Mouse (Mus musculus): ENCODE results near the gene Tnfrsf11a. TPM values are rescaled to one million over a fixed set of nuclear protein-coding genes. Genes with fewer than 3 reads are reported as not detected.

Tnfrsf11a gene
- polyA plus RNA-seq, 1 experiment from 2014 or later, result 0.82 TPM

DNA sequence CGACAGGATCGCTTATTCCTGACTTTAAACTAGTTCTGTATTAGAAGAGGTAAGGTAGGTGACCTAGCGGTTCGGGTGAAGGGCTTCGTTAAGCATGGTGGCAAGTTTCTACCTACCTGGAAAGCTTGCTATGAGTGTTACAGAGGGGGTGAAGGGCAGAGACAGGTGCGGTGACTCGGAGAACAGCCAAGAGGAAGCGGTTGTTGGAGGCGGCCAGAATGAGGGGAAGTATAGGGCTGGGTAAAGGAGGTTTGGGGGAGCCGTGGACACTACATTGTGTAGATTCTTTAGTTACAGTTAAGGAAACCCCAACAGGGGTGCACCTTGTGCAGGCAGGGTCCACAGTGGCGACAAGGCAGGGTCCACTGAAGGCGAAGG, 450 bp upstream of the Tnfrsf11a start:
- H3K9ac ChIP-seq (replicated peaks; ENCODE audit: low read depth, low read length), result peak overlapping the region; percentile 63
- peak overlapping the region; percentile 92 for H3K4me2 ChIP-seq (ENCODE audit: low read depth, low read length)
- no peaks in the 10 kb centered on the region for H3K9me3 ChIP-seq (ENCODE audit: control insufficient read depth, low read length)
- H3K4me3 ChIP-seq (ENCODE audit: low read depth, low read length), result peak overlapping the region; percentile 57
- no peaks in the 10 kb centered on the region for H3K36me3 ChIP-seq (ENCODE audit: control insufficient read depth, insufficient read depth, low read length)
- ATAC-seq (ENCODE audit: low read depth), result no peak
- 0 out of 2 replicates have a peak, but pooled peaks cover 6% of the 10 kb centered on the region for H3K27me3 ChIP-seq (ENCODE audit: control insufficient read depth, insufficient read depth, low read length)
- no peaks in the 10 kb centered on the region for H3K4me1 ChIP-seq (ENCODE audit: control insufficient read depth, insufficient read depth, low read length)
- H3K27ac ChIP-seq (ENCODE audit: low read depth, low read length), result no peak overlapping the region
- WGBS, result 34% methylated on average over 12 of the region's 12 CpGs

DNA sequence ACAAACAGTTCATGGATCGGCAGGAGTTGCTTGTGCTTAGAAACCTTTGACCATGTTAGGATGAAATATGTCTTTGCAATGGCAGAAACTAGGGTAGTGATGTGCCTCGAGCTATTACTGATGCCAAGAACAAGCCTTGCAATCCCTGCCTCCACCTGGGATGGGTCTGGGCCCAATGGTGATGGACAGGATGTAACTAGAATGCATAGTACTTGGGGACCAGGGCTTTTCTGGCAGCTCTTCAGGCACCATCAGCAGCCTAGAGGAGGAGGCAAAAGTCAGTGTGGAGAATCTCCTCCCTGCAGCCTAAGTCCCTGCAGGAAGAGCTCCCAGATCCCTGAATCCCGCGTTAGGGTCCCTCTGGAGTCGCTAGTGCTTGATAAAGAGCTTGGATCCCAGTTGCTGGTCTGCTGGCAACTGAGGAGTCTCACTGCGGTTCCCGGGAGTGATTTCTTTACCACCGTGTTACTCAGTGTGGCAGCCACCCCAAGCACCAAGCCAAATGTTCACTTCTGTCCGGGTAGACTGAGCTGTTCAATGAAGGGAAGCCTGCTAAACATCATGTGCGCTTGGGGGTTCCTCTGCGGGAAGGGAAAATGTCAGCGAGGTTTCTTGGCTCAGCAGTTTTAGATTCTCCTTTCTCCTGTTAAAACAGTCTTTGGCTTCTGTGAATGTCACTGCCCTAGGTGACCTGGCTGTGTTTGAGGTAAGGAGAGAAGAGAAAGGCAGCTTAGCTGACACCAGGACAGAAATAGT, 1.1 kb downstream of the Tnfrsf11a start:
- 0 out of 2 replicates have a peak, but pooled peaks cover 6% of the 10 kb centered on the region for H3K27me3 ChIP-seq (ENCODE audit: control insufficient read depth, insufficient read depth, low read length)
- H3K4me3 ChIP-seq (ENCODE audit: low read depth, low read length), result no peak overlapping the region
- no peak overlapping the region for H3K27ac ChIP-seq (ENCODE audit: low read depth, low read length)
- peak overlapping the region; percentile 92; the same call in 1 of the 2 replicates for H3K4me2 ChIP-seq (ENCODE audit: low read depth, low read length)
- no peaks in the 10 kb centered on the region for H3K36me3 ChIP-seq (ENCODE audit: control insufficient read depth, insufficient read depth, low read length)
- no peaks in the 10 kb centered on the region for H3K4me1 ChIP-seq (ENCODE audit: control insufficient read depth, insufficient read depth, low read length)
- WGBS, result 35% methylated on average over 12 of the region's 12 CpGs
- no peak overlapping the region for H3K9ac ChIP-seq (replicated peaks; ENCODE audit: low read depth, low read length)
- ATAC-seq (ENCODE audit: low read depth), result no peak
- no peaks in the 10 kb centered on the region for H3K9me3 ChIP-seq (ENCODE audit: control insufficient read depth, low read length)

DNA sequence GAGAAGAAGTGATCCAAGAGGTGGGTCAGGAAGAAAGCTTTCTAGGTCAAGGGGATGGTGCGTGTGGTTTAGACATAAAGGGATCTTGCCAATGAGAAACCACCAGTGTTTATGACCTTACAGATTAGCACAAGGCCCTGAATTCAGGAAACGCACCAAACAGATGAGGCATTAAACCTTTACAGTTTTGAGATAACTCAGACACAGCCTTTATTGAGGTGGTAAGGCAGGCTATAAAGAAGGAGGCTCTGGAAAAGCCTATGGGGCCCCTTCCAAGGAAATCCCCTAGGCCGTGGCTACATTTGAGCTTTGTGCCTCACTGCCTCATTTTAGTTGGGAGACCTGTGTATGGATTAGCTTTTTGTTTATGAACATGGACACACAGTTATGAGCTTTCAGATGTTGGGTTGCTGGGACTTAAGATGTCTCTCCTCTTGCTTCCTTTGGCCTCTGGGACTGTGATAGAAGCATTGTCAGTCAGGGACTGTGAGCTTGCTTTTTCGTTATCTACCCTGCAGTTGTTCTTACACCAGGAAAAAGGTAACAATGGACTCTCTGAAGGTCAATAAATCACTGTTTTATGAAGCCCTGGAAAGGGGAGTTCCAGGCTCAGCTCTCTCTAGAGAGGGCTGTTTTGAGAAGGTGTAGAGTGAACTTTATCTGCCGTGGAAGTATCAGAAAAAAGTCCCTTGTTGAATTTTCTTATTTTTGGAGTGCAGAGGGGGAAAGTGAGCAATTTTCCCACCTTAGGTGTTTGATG, 3.9 kb downstream of the Tnfrsf11a start:
- H3K9me3 ChIP-seq (ENCODE audit: control insufficient read depth, low read length), result no peaks in the 10 kb centered on the region
- 38% methylated on average over 5 of the region's 5 CpGs for WGBS

DNA sequence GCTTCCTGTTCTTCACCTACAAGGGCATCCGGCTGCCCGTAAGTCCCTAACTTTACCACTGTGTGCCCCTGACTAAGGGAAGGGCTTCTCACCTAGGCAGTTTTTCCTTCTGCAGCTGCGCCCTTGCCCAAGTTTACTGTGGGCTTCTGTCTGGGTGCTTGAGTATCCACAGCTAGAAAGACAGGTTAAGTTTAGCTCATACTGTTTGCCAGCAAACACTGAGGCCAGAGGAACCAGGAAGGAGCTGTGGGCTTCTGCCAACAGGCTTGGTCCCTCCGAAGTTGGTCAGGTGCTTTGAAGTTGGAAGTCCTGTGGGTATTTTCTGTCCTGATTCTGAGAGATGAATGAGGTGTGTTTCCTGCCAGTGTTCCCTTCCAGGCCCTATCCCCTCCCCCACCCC, 4.6 kb downstream of the Tnfrsf11a start:
- Histone ChIP-seq H3K4me2 (ENCODE audit: low read depth, low read length) (no peak overlapping the region), H3K36me3 (ENCODE audit: control insufficient read depth, insufficient read depth, low read length) (no peaks in the 10 kb centered on the region), H3K4me1 (ENCODE audit: control insufficient read depth, insufficient read depth, low read length) (no peaks in the 10 kb centered on the region), H3K27ac (ENCODE audit: low read depth, low read length) (no peak overlapping the region), H3K9me3 (ENCODE audit: control insufficient read depth, low read length) (no peaks in the 10 kb centered on the region), H3K27me3 (ENCODE audit: control insufficient read depth, insufficient read depth, low read length) (0 out of 2 replicates have a peak, but pooled peaks cover 6% of the 10 kb centered on the region), H3K4me3 (ENCODE audit: low read depth, low read length) (no peak overlapping the region), H3K9ac (replicated peaks; ENCODE audit: low read depth, low read length) (no peak overlapping the region)
- WGBS, result 77% methylated on average over 4 of the region's 4 CpGs
- no peak for ATAC-seq (ENCODE audit: low read depth)

More for the DNA sequence above, 3.9 kb downstream of the Tnfrsf11a start:
- 0 out of 2 replicates have a peak, but pooled peaks cover 6% of the 10 kb centered on the region for H3K27me3 ChIP-seq (ENCODE audit: control insufficient read depth, insufficient read depth, low read length)
- no peak overlapping the region for H3K27ac ChIP-seq (ENCODE audit: low read depth, low read length)
- H3K4me2 ChIP-seq (ENCODE audit: low read depth, low read length), result no peak overlapping the region
- no peaks in the 10 kb centered on the region for H3K4me1 ChIP-seq (ENCODE audit: control insufficient read depth, insufficient read depth, low read length)
- H3K36me3 ChIP-seq (ENCODE audit: control insufficient read depth, insufficient read depth, low read length), result no peaks in the 10 kb centered on the region
- no peak overlapping the region for H3K4me3 ChIP-seq (ENCODE audit: low read depth, low read length)
- no peak overlapping the region for H3K9ac ChIP-seq (replicated peaks; ENCODE audit: low read depth, low read length)
- ATAC-seq (ENCODE audit: low read depth), result no peak

DNA sequence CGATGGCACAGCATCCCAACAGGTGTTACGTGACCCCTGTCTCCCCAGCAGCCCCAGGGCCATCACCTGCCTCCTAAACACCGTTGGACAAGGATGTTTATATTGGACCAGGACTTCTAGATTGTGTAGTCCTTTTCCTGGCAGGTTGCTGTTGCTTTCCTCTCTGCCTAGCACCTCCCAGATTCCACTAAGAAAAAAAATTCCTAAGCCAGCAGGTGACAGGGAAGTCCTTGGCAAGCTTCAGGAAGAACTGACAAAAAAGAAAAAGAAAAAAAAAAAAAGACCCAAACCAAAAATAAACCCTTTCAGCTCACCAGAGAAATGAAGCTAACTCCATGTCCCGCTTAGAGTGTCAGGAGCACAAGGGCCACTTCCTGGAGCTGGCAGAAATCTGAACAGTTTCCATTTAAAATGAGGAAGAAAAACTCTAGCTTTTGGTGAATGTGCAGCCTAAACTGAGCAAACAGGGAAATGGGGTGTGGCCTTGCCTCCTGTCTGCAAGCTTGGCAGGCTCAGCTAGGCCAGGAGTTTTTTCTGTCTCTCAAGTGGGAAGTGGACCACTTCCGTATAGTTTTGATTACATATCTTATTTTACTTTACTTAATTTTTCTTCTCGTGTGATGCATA, 6.3 kb downstream of the Tnfrsf11a start:
- H3K4me2 ChIP-seq (ENCODE audit: low read depth, low read length), result no peak overlapping the region
- no peak overlapping the region for H3K9ac ChIP-seq (replicated peaks; ENCODE audit: low read depth, low read length)
- H3K4me3 ChIP-seq (ENCODE audit: low read depth, low read length), result no peak overlapping the region
- H3K27ac ChIP-seq (ENCODE audit: low read depth, low read length), result no peak overlapping the region
- 80% methylated on average over 6 of the region's 6 CpGs for WGBS
- no peaks in the 10 kb centered on the region for H3K9me3 ChIP-seq (ENCODE audit: control insufficient read depth, low read length)
- H3K27me3 ChIP-seq (ENCODE audit: control insufficient read depth, insufficient read depth, low read length), result 0 out of 2 replicates have a peak, but pooled peaks cover under 1% of the 10 kb centered on the region
- no peak for ATAC-seq (ENCODE audit: low read depth)
- no peaks in the 10 kb centered on the region for H3K4me1 ChIP-seq (ENCODE audit: control insufficient read depth, insufficient read depth, low read length)
- H3K36me3 ChIP-seq (ENCODE audit: control insufficient read depth, insufficient read depth, low read length), result no peaks in the 10 kb centered on the region

DNA sequence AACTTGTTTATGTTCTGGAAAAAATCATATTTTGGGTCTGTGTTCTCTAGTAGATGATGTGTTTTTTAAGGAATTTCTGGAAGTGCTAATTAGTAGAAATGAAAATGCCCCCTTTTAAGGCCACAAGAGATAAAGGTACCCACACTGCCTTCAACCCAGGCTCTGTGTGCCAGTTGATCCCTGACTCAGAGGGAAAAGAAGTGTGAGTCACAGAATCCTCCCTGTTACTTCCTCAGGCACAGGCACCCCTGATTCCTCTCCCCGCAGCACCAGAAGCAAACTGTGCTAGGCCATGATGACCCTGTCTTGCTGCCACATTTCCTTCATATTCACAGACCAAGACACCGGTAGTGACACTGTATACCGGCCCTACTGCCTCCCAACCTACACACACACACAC, 9.6 kb downstream of the Tnfrsf11a start:
- no peak overlapping the region for H3K9ac ChIP-seq (replicated peaks; ENCODE audit: low read depth, low read length)
- H3K36me3 ChIP-seq (ENCODE audit: control insufficient read depth, insufficient read depth, low read length), result no peaks in the 10 kb centered on the region
- no peak overlapping the region for H3K4me2 ChIP-seq (ENCODE audit: low read depth, low read length)
- H3K4me1 ChIP-seq (ENCODE audit: control insufficient read depth, insufficient read depth, low read length), result no peaks in the 10 kb centered on the region
- no peak for ATAC-seq (ENCODE audit: low read depth)
- no peak overlapping the region for H3K4me3 ChIP-seq (ENCODE audit: low read depth, low read length)
- WGBS, result 94% methylated on average over 3 of the region's 3 CpGs
- no peak overlapping the region for H3K27ac ChIP-seq (ENCODE audit: low read depth, low read length)
- H3K27me3 ChIP-seq (ENCODE audit: control insufficient read depth, insufficient read depth, low read length), result no peaks in the 10 kb centered on the region
- no peaks in the 10 kb centered on the region for H3K9me3 ChIP-seq (ENCODE audit: control insufficient read depth, low read length)

DNA sequence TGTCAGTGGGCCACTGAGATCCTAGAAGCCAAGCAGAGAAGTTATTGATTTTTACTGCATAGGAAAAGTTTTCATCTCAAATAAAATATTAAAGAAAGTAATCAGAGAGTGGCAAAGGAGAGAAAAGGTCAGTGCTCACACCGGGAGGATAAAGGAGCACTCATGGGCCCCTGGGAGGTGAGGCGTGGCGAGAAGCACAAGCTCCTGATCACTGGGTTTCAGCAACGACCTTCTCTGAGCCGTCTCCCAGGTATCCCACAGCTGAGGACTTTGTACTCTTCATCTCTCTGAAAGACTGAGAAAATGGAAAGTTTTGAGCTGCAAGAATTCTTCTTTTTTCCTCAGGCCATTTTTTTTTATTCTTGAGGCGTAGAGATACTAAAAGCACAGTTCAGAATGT, 14.2 kb downstream of the Tnfrsf11a start:
- WGBS, result 88% methylated on average over 6 of the region's 6 CpGs
- Histone ChIP-seq H3K4me2 (ENCODE audit: low read depth, low read length) (no peak overlapping the region), H3K27me3 (ENCODE audit: control insufficient read depth, insufficient read depth, low read length) (no peaks in the 10 kb centered on the region), H3K9me3 (ENCODE audit: control insufficient read depth, low read length) (no peaks in the 10 kb centered on the region), H3K4me1 (ENCODE audit: control insufficient read depth, insufficient read depth, low read length) (no peaks in the 10 kb centered on the region), H3K27ac (ENCODE audit: low read depth, low read length) (no peak overlapping the region), H3K36me3 (ENCODE audit: control insufficient read depth, insufficient read depth, low read length) (no peaks in the 10 kb centered on the region), H3K9ac (replicated peaks; ENCODE audit: low read depth, low read length) (no peak overlapping the region), H3K4me3 (ENCODE audit: low read depth, low read length) (no peak overlapping the region)
- no peak for ATAC-seq (ENCODE audit: low read depth)

DNA sequence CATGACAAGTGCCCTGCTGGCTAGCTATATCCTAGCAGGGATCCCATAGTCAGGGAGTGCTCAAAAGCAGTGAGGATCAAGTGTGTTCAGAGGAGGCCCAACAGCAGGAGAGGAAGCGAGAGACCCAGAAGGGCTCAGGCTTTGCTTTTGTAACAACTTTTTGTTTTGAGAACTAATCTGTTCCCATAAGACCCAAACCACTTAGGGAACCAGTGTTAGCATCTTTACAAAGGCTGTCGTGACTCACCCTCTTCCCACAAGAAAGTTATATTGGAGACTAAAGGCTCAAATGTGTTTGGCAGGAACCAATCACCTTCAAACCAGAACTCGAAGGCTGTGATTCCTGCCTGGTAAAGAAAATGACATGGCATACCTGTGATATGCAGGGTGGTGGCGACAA, 15.2 kb downstream of the Tnfrsf11a start:
- Histone ChIP-seq H3K9me3 (ENCODE audit: control insufficient read depth, low read length) (no peaks in the 10 kb centered on the region), H3K4me1 (ENCODE audit: control insufficient read depth, insufficient read depth, low read length) (no peaks in the 10 kb centered on the region), H3K4me3 (ENCODE audit: low read depth, low read length) (no peak overlapping the region), H3K9ac (replicated peaks; ENCODE audit: low read depth, low read length) (no peak overlapping the region), H3K4me2 (ENCODE audit: low read depth, low read length) (no peak overlapping the region), H3K27ac (ENCODE audit: low read depth, low read length) (no peak overlapping the region), H3K27me3 (ENCODE audit: control insufficient read depth, insufficient read depth, low read length) (no peaks in the 10 kb centered on the region), H3K36me3 (ENCODE audit: control insufficient read depth, insufficient read depth, low read length) (no peaks in the 10 kb centered on the region)
- no peak for ATAC-seq (ENCODE audit: low read depth)
- WGBS, result 86% methylated on average over 4 of the region's 4 CpGs

DNA sequence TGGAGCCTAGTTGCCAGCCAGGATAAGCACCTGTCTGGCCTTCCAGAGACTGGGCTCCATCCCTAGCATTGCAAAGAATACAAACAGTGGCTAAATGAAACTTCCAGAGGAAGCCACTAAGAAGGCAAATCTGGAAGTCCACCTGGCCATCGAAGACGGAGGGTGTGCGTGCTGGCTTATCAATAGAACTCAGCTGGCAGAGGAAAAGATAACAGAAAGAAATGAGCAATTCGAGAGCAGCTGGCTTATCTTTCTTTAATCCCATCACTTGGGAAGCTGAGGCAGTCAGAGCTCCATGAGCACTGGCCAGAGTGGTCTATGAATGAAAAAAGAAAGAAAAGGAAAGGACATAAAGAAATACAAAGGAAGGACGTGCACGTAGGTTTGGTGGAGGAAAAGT, 20.1 kb downstream of the Tnfrsf11a start:
- no peaks in the 10 kb centered on the region for H3K9me3 ChIP-seq (ENCODE audit: control insufficient read depth, low read length)
- no peak overlapping the region for H3K4me2 ChIP-seq (ENCODE audit: low read depth, low read length)
- WGBS, result 92% methylated on average over 6 of the region's 6 CpGs
- no peak for ATAC-seq (ENCODE audit: low read depth)
- no peaks in the 10 kb centered on the region for H3K36me3 ChIP-seq (ENCODE audit: control insufficient read depth, insufficient read depth, low read length)
- no peak overlapping the region for H3K27ac ChIP-seq (ENCODE audit: low read depth, low read length)
- no peaks in the 10 kb centered on the region for H3K4me1 ChIP-seq (ENCODE audit: control insufficient read depth, insufficient read depth, low read length)
- H3K27me3 ChIP-seq (ENCODE audit: control insufficient read depth, insufficient read depth, low read length), result no peaks in the 10 kb centered on the region
- H3K9ac ChIP-seq (replicated peaks; ENCODE audit: low read depth, low read length), result no peak overlapping the region
- no peak overlapping the region for H3K4me3 ChIP-seq (ENCODE audit: low read depth, low read length)

All from neural tube, embryonic 14.5 days (tissue).